Mouse (Mus musculus) embryonic facial prominence, embryonic 11.5 days (tissue): Measurements from ENCODE around the gene Bcorl1. TPM values are rescaled to one million over a fixed set of nuclear protein-coding genes. Genes with fewer than 3 reads are reported as not detected.

ENCODE experiments used
- ATAC-seq: fragments of 200-750 bp; cut with Nextera tagmentation; replicated peaks from 2 replicates; pipeline ENCODE4 v1.8.0; 2017; ENCODE audit warnings: low read depth; ENCODE audit not compliant: insufficient number of reproducible peaks, low FRiP score, low TSS enrichment
- DNase-seq: peaks from one replicate; pipeline ENCODE4 v3.0.0-alpha.2; 2015; ENCODE audit warnings: low spot score
- H3K27ac ChIP-seq: fragments of 300-500 bp; sonication (generic); replicated peaks from 2 replicates; pipeline ENCODE4 v1.5.1; 2014; ENCODE audit warnings: mild to moderate bottlenecking, low read depth, low read length, control low read depth
- H3K27me3 ChIP-seq: fragments of 300-500 bp; sonication (generic); 2 replicates; pipeline ENCODE4 v1.6.1; 2014; ENCODE audit warnings: mild to moderate bottlenecking, low read length, moderate library complexity, mixed read lengths; ENCODE audit not compliant: control insufficient read depth, insufficient read depth
- H3K36me3 ChIP-seq: fragments of 300-500 bp; sonication (generic); replicated peaks from 2 replicates; pipeline ENCODE4 v1.6.1; 2014; ENCODE audit warnings: low read depth, mild to moderate bottlenecking, low read length, moderate library complexity, mixed read lengths; ENCODE audit not compliant: control insufficient read depth, insufficient read depth
- H3K4me1 ChIP-seq: fragments of 300-500 bp; sonication (generic); 2 replicates; pipeline ENCODE4 v1.6.1; 2014; ENCODE audit warnings: low read length, mixed read lengths; ENCODE audit not compliant: control insufficient read depth, insufficient read depth
- H3K4me2 ChIP-seq: fragments of 300-500 bp; sonication (generic); 2 replicates; pipeline ENCODE4 v1.6.1; 2014; ENCODE audit warnings: low read depth, mild to moderate bottlenecking, control low read depth, low read length, moderate library complexity
- H3K4me3 ChIP-seq: fragments of 300-500 bp; sonication (generic); 2 replicates; pipeline ENCODE4 v1.5.1; 2014; ENCODE audit warnings: low read depth, low read length, control low read depth
- H3K9ac ChIP-seq: fragments of 300-500 bp; sonication (generic); replicated peaks from 2 replicates; pipeline ENCODE4 v1.6.1; 2014; ENCODE audit warnings: mild to moderate bottlenecking, control low read depth, low read length
- H3K9me3 ChIP-seq: fragments of 300-500 bp; sonication (generic); replicated peaks from 2 replicates; pipeline ENCODE4 v1.6.1; 2016; ENCODE audit warnings: mild to moderate bottlenecking, low read length, inconsistent platforms, mixed read lengths; ENCODE audit not compliant: control insufficient read depth
- WGBS: fragments of 180-500 bp; shearing (Covaris S2); extraction: QIAGEN DNeasy Blood & Tissue Kit; methylation state at CpG from one replicate; pipeline ENCODE4 v1.1.7; 2014; 5-methylcytosine and 5-hydroxymethylcytosine counted together
- polyA plus RNA-seq: library from polyadenylated mRNA; unstranded; fragments of >200 nt; fragmentation: Nextera tagmentation; extraction: Ambion mirVana; gene quantifications from 2 replicates; pipeline ENCODE4 v1.2.1, GENCODE M21; 2014

Gene Bcorl1
- polyA plus RNA-seq, 1 experiment from 2014 or later: 3.2 TPM

- peak overlapping the region; percentile 40 for H3K4me2 ChIP-seq
- no peaks in the 10 kb centered on the region for H3K36me3 ChIP-seq
- DNase-seq (peak; percentile 82), ATAC-seq (peak; percentile 83)
- no peak overlapping the region for H3K27ac ChIP-seq
- peak overlapping the region; percentile 34 for H3K4me3 ChIP-seq
- no peaks in the 10 kb centered on the region for H3K4me1 ChIP-seq
- H3K27me3 ChIP-seq: no peaks in the 10 kb centered on the region
- no peak overlapping the region for H3K9ac ChIP-seq
- WGBS: 12% methylated on average over 36 of the region's 36 CpGs
- H3K9me3 ChIP-seq: no peaks in the 10 kb centered on the region
These were observed 68.6 kb downstream of the Bcorl1 start for GRCm38 (mm10) chrX:48409611-48410387.

GRCm38 (mm10) chrX:48410388-48410776, 69.2 kb downstream of the Bcorl1 start:
- 27% methylated on average over 7 of the region's 7 CpGs for WGBS
- no peaks in the 10 kb centered on the region for H3K4me1 ChIP-seq
- H3K4me3 ChIP-seq: peak overlapping the region; percentile 34
- ATAC-seq (no peak; the same call in 1 of the 2 replicates), DNase-seq (no peak)
- H3K4me2 ChIP-seq: no peak overlapping the region
- H3K9ac ChIP-seq: no peak overlapping the region
- no peaks in the 10 kb centered on the region for H3K27me3 ChIP-seq
- H3K36me3 ChIP-seq: no peaks in the 10 kb centered on the region
- H3K27ac ChIP-seq: no peak overlapping the region
- no peaks in the 10 kb centered on the region for H3K9me3 ChIP-seq

DNA sequence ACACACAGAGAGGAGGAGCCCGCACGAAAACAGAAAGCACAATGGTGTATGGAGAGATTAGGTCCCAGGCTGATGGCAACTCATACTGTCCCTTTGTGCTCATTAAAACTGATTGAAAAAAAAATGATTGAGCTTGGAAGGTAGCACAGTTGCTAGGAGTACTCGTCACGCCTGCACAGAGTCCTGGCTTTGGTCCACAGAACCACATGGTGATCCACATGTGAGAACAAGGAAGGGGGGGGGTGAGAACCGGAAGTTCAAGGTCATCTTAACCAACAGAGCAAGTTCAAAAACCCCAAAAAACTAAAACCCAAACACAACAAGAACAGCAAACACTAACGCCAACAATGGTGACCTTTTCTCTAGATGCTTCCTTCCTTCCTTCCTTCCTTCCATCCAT, 71.5 kb downstream of the Bcorl1 start:
- no peak for ATAC-seq

DNA sequence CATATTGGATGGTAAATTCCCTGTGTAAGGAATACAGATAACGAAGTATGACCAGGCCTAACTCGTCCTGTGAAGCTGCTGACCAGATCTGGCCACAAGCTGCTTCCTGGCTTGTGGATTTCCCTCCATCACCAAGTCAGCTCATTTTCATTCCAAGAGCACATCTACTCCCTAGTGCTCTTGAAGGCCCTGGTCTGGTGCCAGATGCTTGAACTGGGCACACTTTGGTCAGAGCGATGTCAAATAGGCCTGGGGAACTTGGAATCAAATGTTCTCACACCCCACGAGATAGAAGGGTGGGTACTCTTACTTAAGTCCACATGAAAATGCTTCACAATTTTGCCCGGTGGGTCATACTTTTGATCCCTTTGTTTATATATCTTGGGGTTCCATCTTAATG, 73.1 kb downstream of the Bcorl1 start:
- Histone ChIP-seq H3K27me3 (no peaks in the 10 kb centered on the region), H3K4me1 (no peaks in the 10 kb centered on the region), H3K9ac (no peak overlapping the region), H3K4me2 (no peak overlapping the region), H3K4me3 (no peak overlapping the region), H3K27ac (no peak overlapping the region), H3K9me3 (no peaks in the 10 kb centered on the region), H3K36me3 (no peaks in the 10 kb centered on the region)
- DNase-seq (no peak), ATAC-seq (no peak)
- WGBS: 89% methylated on average over 5 of the region's 5 CpGs

More for the DNA sequence above, 71.5 kb downstream of the Bcorl1 start:
- Histone ChIP-seq H3K4me2 (no peak overlapping the region), H3K4me1 (no peaks in the 10 kb centered on the region), H3K4me3 (no peak overlapping the region), H3K9me3 (no peaks in the 10 kb centered on the region), H3K9ac (no peak overlapping the region), H3K27ac (no peak overlapping the region), H3K36me3 (no peaks in the 10 kb centered on the region), H3K27me3 (no peaks in the 10 kb centered on the region)
- no peak for DNase-seq
- WGBS: 79% methylated on average over 5 of the region's 6 CpGs

DNA sequence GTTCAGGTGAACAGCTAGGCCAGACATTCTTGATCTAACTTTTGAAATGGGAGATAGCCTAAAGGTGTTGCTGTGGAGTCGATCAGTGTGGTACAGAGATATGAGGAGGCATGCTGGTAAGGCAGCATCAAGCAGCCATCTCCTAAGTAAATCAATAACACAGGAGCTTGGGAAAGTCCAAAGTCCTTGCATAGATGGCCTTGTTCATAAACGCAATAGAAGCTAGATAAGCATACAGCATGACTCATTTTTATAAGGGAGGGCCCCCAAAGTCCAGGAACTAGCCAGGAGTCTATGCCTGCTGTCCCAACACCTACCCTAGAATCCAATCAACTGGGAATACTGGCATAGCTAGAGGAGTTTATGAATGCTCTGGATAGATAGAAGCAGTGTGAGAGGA, 77.3 kb downstream of the Bcorl1 start:
- H3K36me3 ChIP-seq: no peaks in the 10 kb centered on the region

DNA sequence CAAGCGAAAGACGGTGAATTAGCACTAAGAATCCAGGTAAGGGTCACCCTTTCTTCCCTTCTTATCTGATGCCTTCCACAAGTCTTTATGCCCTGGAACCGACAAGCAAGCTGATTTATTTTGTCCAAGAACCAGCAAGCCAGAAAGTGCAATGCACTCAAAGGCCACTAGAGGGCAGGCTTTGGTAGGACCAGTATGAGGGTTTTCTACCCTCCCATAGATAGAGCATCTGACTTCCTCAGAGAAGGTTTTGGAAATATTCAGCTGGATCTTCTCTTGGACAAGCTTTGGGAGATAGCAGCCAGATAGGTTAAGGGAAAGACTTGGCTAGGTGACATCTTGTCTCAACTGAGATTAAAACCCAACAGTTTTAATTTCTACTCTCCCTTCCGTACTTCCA, 81.8 kb downstream of the Bcorl1 start:
- ATAC-seq (no peak), DNase-seq (peak; percentile 83)
- no peak overlapping the region for H3K4me3 ChIP-seq
- H3K36me3 ChIP-seq: no peaks in the 10 kb centered on the region
- no peaks in the 10 kb centered on the region for H3K9me3 ChIP-seq
- no peak overlapping the region for H3K4me2 ChIP-seq
- WGBS: 22% methylated on average over 4 of the region's 4 CpGs
- no peak overlapping the region for H3K9ac ChIP-seq
- no peak overlapping the region for H3K27ac ChIP-seq
- no peaks in the 10 kb centered on the region for H3K4me1 ChIP-seq
- H3K27me3 ChIP-seq: no peaks in the 10 kb centered on the region

More for the DNA sequence above, 77.3 kb downstream of the Bcorl1 start:
- H3K9ac ChIP-seq: no peak overlapping the region
- WGBS: 76% methylated on average over 2 of the region's 2 CpGs
- H3K4me2 ChIP-seq: no peak overlapping the region
- no peak overlapping the region for H3K4me3 ChIP-seq
- H3K9me3 ChIP-seq: no peaks in the 10 kb centered on the region
- H3K4me1 ChIP-seq: no peaks in the 10 kb centered on the region
- DNase-seq (no peak), ATAC-seq (no peak)
- no peak overlapping the region for H3K27ac ChIP-seq
- no peaks in the 10 kb centered on the region for H3K27me3 ChIP-seq

DNA sequence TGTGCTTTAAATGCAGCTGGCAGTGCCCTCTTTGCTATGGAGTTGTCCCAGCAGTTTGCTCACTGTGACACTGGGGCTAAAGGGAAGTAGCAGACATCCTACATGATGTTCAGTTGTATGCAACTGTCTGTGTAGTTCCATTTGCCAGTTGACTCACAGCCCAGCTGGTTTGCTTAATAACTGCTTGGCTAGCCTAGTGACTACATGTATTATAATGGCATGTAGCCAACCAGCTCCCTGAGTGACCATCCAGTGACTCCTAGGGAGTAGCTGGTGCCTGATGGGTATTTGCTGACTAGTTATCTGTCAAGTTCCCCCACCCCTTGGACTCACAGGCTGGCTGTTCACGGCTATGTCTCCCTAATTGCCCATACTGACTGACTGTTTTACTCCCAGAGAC, 82.5 kb downstream of the Bcorl1 start:
- H3K9ac ChIP-seq: no peak overlapping the region
- H3K9me3 ChIP-seq: no peaks in the 10 kb centered on the region
- H3K27me3 ChIP-seq: no peaks in the 10 kb centered on the region
- H3K36me3 ChIP-seq: no peaks in the 10 kb centered on the region
- no peak overlapping the region for H3K4me2 ChIP-seq
- H3K4me1 ChIP-seq: no peaks in the 10 kb centered on the region
- no peak for ATAC-seq
- DNase-seq: no peak
- no peak overlapping the region for H3K4me3 ChIP-seq
- 75% methylated on average over 1 of the region's 1 CpGs for WGBS
- no peak overlapping the region for H3K27ac ChIP-seq

DNA sequence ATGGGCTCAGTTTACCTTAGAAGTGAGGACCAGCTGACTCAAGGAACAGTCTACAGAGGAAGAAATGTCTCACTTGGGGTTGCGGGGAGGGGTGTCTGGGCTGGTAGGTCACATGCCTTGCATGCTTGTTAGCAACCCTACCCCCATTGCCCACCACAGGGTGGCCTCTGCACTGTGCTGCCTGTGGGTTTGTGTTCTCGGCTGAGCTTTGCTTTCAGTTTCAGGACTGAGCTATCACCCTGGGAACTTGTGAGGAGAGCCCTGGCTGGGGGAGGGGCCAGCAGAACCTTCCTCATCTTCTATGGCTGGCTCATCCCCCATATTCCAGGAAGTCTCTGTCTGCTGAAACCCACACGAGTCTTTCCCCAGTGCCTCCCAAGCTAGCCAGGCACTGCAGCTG, 83.4 kb downstream of the Bcorl1 start:
- H3K4me1 ChIP-seq: no peaks in the 10 kb centered on the region
- no peak overlapping the region for H3K27ac ChIP-seq
- WGBS: 26% methylated on average over 3 of the region's 3 CpGs
- no peak overlapping the region for H3K9ac ChIP-seq
- H3K4me2 ChIP-seq: no peak overlapping the region
- H3K36me3 ChIP-seq: no peaks in the 10 kb centered on the region
- H3K27me3 ChIP-seq: no peaks in the 10 kb centered on the region
- DNase-seq: no peak
- ATAC-seq: no peak
- no peak overlapping the region for H3K4me3 ChIP-seq
- H3K9me3 ChIP-seq: no peaks in the 10 kb centered on the region
